Mouse (Mus musculus): ENCODE results near the gene Prph2.

The Prph2 gene

DNA sequence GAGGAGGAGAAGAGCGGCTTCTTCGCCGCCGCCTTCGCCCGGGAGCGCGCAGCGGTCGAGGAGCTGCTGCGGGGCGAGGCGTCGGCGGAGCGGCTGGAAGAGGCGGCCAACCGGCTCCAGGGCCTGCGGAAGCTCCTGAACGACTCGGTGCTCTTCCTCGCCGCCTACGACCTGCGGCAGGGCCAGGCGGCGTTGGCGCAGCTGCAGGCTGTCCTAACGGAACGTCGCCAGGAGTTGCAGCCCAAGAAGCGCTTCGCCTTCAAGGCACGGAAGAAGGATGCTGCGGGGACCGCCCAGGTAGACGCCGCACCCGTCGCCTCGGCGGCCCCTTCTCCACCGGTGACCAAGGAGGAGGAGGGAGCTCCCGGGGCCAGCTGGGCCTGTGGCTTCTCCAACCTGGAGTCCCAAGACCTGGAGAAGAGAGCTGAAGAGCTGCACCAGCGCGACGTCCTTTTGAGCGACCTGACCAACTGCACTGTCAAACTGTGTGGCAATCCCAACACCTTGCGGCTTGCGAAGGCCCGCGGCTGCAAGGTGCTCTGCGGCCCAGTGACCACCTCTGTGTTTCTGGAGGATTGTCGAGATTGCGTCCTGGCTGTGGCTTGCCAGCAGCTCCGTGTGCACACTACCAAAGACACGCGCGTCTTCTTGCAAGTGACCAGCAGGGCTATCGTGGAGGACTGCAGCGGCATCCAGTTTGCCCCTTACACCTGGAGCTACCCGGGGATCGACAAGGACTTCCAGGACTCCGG lies 19.2 kb upstream of the Prph2 start:
- DNase-seq (ENCODE audit: low spot score in 2 of 2): peak in 1 of 2 experiments; percentile 39

- DNase-seq (ENCODE audit: low spot score in 2 of 2): no peak
These were observed 14.8 kb upstream of the Prph2 start for GRCm38 (mm10) chr17:46895426-46895825.

DNA sequence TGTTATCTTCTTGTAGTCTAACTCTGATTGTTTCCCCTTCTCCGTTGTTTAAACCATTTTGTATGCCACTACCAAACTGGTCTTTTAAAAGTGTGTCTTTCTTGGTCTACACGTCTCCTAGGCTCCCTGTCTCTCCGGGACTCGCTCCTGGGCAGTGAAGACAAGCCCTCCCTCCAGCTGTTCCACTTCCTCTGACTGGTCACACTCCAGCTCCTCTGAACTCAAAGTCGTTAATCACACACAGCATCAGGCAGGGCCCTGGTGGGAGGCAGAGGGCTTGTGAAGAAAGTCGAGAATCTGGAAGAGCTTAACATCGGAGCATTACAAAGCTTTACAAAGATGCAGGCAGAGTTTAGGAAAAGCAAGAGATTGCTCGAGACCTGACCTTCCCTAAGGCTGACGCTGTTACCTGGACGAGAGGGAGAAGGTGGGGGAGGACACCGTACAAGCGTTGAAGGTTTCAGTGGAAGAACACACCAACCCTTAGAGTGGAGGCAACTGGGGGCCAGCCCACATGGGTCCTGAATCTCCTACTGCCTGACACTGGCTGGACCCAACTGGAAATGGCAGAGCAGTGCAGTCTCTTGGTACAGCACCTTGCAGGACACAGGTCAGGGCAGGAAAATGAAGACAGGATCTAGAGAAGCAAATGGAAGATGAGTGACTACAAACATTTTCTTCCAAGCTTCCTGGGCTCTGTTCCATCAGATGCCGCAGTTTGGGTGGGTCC lies 12.9 kb upstream of the Prph2 start:
- DNase-seq (ENCODE audit: low spot score in 2 of 2): no peak

- no peak for DNase-seq (ENCODE audit: low spot score in 2 of 2)
These were observed 9.3 kb upstream of the Prph2 start for GRCm38 (mm10) chr17:46900941-46901340.

DNA sequence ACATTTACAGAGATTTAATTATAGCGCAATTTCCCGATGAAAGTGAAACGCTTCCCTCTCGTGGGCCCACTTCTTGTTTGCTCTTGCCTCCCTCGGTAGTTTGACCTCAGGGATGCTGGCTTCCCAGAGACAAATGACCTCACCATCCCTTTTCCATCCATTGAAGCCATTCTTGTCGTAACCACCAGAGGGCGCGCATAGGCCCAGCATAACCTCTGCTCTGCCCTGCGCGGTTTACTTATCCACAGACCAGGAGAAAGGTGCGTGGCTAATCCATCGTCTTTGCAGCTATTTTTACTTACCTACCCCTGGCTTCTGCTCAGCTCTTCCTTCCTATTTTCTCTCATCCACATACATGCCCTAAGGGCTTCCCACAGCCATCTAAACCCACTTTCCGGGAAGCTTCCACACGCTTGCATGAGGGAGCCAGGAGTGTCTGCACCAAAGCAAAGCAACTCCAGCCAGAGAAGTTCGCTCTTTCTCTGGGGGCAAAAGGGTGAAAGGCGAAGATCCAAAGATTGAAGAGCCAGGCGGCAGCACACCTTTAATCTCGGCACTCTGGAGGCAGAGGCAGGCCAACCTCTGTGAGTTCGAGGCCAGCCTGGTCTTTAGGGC lies 6.3 kb upstream of the Prph2 start:
- peak; percentile 32 to 64 for DNase-seq (ENCODE audit: low spot score in 2 of 2)

DNA sequence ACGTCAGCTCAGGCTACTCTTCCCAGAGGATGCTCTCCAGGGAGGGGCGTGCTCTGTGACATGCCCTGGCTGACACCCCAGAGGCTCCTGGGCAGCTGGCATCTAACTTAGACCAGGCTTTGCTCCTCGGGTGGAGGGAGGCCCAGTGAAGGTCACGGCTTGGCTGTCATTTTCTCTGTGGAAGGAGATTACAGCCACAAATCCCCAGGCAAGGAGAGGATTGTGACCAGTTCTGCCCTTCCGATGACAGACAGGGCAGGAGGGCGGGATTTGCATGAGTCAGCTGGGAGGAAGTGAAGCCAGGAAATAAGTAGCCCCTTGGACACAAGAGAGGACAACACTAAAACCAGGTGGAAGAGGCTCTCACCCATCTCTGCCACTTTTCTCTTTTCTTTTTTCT lies 2.1 kb downstream of the Prph2 start:
- DNase-seq (ENCODE audit: low spot score in 2 of 2): no peak

DNA sequence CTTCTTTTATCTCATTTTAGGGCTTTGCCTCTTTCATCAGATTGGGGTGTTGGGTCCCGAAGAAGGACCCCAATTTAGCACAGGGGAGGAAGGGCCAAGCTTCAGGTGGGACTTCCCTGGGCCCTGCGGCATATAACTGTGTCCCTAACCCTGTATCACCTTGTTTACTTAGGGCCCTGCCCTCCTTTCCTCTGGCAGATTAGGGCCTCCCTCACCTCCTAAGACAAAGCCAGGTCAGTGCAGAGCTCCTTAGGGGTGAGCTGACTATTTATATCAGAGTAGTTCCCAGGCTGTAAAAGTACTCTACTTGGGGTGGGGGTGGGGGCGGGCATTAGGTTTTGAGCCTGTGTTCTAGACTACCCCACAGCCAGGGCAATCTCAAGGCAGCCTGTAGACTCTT lies 4.9 kb downstream of the Prph2 start:
- no peak for DNase-seq (ENCODE audit: low spot score in 2 of 2)

DNA sequence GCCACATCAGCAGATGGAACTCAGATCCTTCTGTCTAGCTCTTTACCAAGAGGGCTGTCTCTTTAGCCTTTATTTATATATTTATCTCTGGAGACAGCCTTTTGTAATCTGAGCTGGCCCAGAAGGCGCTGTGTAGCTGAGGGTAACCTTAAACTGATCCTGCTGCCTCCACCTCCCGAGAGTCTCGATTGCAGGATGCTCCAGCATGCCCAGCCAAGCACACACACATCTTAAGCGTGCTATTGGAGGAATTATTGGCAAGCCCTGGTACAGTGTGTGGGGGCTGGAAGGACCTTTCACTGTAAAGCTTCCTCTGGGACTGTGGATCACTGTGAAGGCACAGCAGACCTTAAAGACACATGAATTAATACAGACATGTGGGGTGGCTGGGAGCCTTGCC lies 8.7 kb downstream of the Prph2 start:
- DNase-seq (ENCODE audit: low spot score in 2 of 2): no peak

- no peak for DNase-seq (ENCODE audit: low spot score in 2 of 2)
These were observed 10.6 kb downstream of the Prph2 start for GRCm38 (mm10) chr17:46920855-46921254.

DNA sequence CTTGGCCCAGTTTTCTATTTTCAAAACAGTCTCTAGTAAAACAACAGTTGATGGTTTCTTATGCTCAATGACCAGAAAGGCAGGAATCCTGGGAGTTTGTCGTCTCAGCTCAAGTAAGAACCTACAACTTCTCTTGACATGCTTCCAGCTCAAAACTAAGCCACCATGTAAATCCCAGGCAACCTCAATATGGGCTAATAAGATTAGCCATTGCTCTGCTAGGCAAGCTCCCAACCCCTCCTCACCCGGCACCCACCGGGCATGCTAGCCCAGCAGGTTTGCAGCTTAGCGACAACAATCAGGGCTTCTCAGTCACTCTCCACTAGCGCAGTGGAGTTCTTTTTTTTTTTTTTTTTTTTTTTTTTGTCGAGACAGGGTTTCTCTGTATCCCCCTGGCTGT lies 15.9 kb downstream of the Prph2 start:
- no peak for DNase-seq (ENCODE audit: low spot score in 2 of 2)

DNA sequence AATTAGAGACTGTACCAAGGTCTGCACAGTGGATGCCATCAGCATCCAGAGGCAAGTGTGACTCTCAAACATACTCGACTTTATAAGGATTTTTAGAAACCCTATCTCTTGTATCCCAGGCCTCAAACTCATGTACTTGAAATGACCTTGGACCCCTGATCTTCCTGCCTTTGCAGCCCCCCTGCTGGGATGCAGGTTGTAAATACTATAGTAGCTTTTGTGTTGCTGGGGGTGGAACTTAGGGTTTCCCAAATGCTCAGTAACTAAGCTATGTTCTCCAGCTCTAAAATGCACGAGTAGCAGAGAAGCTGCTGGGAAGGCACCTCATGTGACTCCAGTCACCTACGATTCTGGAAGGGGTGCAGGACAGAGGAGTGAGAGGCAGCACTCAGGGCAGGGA lies 16.7 kb downstream of the Prph2 start:
- no peak for DNase-seq (ENCODE audit: low spot score in 2 of 2)

- no peak for DNase-seq (ENCODE audit: low spot score in 2 of 2)
These were observed 17.5 kb downstream of the Prph2 start for GRCm38 (mm10) chr17:46927781-46928180.

GRCm38 (mm10) chr17:46929277-46929676 lies 19.0 kb downstream of the Prph2 start:
- DNase-seq (ENCODE audit: low spot score in 2 of 2): no peak

DNA sequence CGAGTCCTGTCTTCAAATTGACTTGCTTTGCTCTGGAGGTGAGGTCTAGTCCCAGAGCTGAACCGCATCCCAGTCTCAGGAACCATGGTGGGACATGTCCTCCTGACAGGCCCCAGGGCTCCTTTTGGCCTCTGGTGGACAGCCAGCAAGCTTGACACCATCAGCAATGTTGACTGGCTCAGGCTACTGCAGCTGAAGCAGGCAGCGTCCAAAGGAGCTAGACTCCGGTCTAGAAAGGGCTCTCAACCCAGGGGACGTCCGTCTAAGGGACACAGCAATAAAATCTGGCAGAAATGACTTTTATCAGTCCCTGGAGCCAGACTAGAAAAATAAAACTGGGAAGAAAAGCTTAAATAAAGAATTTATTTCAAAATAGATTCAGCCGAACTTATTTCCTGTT lies 19.6 kb downstream of the Prph2 start:
- no peak for DNase-seq (ENCODE audit: low spot score in 2 of 2)

GRCm38 (mm10) chr17:46932961-46933360 lies 22.7 kb downstream of the Prph2 start:
- no peak for DNase-seq (ENCODE audit: low spot score in 2 of 2)

DNA sequence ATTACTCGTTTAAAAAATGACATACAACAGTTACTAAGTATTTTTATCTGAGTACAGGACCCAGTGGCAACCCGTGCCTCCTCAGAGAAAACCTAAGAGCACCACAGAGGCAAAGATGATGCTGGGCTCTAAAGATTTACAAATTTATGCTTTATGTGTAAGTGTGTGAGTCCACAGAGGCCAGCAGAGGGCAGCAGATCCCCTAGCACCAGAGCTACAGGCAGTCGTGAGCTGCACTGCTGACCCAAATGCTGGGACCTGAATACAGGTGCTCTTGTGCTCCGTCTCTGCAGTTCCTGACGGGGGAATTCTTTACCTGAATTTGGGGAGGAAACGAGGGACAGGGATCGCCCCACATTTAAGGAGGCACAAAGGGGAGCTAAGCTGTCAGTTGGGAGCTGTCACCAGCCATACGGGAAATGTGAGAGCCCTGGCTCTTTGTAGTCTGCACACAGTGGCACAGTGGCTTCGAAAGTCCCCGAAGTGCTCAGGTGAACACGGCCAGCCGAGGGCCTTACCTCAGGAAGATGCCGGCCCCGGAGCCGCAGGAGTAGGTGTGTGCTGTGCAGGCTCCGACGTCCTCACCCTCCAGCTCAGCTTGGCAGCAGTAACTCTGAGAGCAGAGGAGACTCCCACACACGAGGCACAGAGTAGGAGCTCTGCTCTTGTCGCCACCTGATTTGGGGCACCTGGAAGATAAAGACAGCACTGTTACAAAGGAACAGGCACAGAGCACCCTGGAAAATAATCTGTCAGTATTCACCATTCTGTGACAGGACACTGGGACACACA lies 23.5 kb downstream of the Prph2 start:
- peak; percentile 17 to 32 for DNase-seq (ENCODE audit: low spot score in 2 of 2)

DNA sequence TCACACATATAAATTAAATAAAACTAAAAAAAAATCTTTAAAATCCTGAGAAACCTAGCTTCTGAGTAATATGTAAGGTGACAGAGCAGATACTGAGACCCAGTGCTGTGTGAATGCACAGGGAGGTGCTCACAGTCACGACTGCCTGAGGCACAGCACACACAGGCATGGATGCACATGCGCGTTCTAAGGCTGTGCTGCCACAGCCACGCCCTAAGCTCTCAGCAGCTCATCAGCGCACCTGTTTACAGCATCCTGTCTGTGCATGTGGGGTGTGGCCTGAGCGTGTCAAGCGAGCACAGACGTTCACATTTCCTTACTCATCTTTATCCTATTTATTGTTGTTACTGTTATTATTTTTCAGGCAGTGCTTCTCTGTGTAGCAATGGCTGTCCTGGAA lies 30.2 kb downstream of the Prph2 start:
- no peak for DNase-seq (ENCODE audit: low spot score in 2 of 2)

DNA sequence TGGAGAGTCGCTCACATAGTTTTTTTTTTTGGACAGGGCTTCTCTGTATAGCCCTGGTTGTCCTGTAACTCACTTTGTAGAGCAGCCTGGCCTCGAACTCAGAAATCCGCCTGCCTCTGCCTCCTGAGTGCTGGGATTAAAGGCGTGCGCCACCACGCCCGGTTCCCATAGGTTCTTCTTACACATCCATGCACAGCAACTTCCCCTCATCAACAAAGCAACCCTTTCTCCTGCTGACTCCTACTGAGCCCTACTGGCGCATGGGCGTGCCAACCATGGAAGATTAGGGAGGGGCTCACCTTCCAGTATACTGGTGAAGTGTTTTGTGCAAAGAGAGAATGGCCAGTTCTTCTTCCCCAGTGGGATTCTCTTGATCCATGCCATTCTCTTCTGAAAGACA lies 32.2 kb downstream of the Prph2 start:
- no peak for DNase-seq (ENCODE audit: low spot score in 2 of 2)

DNA sequence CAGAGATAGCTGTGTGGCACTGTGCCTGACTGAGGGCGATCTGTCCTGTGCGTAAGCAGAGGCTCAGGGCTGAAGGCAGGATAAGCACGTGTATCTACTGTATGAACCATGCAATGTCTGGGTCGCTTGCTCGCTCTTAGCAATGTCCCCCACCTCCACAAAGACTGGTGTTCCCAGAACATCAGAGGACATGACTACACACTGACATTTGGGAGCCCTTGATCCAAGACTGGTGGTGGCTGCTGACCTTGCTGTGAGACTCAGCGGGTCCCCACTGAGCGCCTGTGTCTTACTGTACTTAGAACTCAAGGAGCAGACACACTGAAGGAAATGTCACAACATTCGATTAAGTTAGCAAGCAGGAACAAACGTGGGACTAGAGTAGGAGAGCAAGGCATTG lies 36.0 kb downstream of the Prph2 start:
- DNase-seq (ENCODE audit: low spot score in 2 of 2): no peak

DNA sequence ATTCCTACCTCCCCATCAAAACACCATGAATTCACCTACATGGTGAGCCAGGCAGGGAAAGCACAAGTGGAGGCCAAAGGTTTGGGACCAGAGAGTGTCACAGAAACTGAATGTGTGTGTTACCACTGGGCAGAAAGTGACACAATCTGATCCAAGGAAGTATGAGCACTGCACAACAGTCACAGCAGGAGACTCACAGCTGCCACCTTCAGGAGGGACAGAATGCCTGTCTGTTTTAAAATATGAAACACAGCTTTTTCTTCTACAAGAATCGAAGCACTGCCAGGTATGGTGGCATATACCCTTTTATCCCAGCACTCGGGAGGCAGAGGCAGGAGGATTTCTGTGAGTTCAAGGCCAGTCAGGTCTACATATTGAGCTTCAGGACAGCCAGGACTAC lies 47.8 kb downstream of the Prph2 start:
- DNase-seq (ENCODE audit: low spot score in 2 of 2): no peak

DNA sequence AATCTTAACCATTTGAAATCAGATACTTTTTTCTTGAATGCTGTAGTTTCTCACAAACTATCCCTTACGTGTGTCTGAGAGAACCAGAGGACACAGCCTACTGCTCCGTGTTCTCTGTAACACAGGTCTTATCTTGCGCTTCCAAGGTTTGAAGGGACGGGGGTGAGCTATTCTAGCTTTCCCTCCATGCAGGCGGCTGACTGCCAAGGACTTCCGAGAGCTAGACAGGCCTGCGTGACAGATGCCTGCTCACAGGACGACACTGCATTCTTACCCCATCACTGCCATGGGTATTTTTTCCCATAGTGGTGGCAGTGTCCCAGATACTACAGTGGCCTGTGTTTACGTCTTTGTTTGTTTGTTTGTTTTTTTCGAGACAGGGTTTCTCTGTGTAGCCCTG lies 50.0 kb downstream of the Prph2 start:
- DNase-seq (ENCODE audit: low spot score in 2 of 2): no peak

GRCm38 (mm10) chr17:46962153-46962552 lies 51.9 kb downstream of the Prph2 start:
- DNase-seq (ENCODE audit: low spot score in 2 of 2): no peak

Data from spleen, postnatal 14 days (tissue).